Mouse (Mus musculus): Measurements from ENCODE around the gene Plxna2. TPM values are rescaled to one million over a fixed set of nuclear protein-coding genes. Genes with fewer than 3 reads are reported as not detected.

The Plxna2 gene
- polyA plus RNA-seq, 1 experiment, result 8.9 TPM

GRCm38 (mm10) chr1:194720406-194720805 lies 102.4 kb downstream of the Plxna2 start:
- H3K27me3 ChIP-seq (ENCODE audit: control insufficient read depth, insufficient read depth, low read length), result no peaks in the 10 kb centered on the region
- TF ChIP-seq POLR2A (IDR thresholded peaks at IDR 0.05; ENCODE audit: low read depth, low read length), result no peak
- TF ChIP-seq CTCF (IDR thresholded peaks at IDR 0.05; ENCODE audit: extremely low read depth, insufficient read length, insufficient replicate concordance, low read depth, low read length), result no peak
- peaks cover 3% of the 10 kb centered on the region; the same call in 1 of the 2 replicates for H3K4me1 ChIP-seq (ENCODE audit: control insufficient read depth, insufficient read depth, insufficient read length, low read length)
- WGBS, result 96% methylated on average over 4 of the region's 4 CpGs
- no peak overlapping the region for H3K4me3 ChIP-seq (ENCODE audit: low read depth, low read length)
- H3K36me3 ChIP-seq (ENCODE audit: control insufficient read depth, insufficient read depth, low read length), result 0 out of 2 replicates have a peak, but pooled peaks cover 2% of the 10 kb centered on the region
- H3K27ac ChIP-seq (ENCODE audit: insufficient read depth, low read depth, low read length), result no peak overlapping the region

GRCm38 (mm10) chr1:194721260-194721659 lies 103.2 kb downstream of the Plxna2 start:
- Histone ChIP-seq H3K27ac (ENCODE audit: insufficient read depth, low read depth, low read length) (no peak overlapping the region), H3K27me3 (ENCODE audit: control insufficient read depth, insufficient read depth, low read length) (no peaks in the 10 kb centered on the region), H3K4me1 (ENCODE audit: control insufficient read depth, insufficient read depth, insufficient read length, low read length) (peaks cover 3% of the 10 kb centered on the region; the same call in 1 of the 2 replicates), H3K4me3 (ENCODE audit: low read depth, low read length) (no peak overlapping the region), H3K36me3 (ENCODE audit: control insufficient read depth, insufficient read depth, low read length) (0 out of 2 replicates have a peak, but pooled peaks cover 2% of the 10 kb centered on the region)
- WGBS, result 90% methylated on average over 2 of the region's 2 CpGs
- TF ChIP-seq CTCF (IDR thresholded peaks at IDR 0.05; ENCODE audit: extremely low read depth, insufficient read length, insufficient replicate concordance, low read depth, low read length) (no peak), POLR2A (IDR thresholded peaks at IDR 0.05; ENCODE audit: low read depth, low read length) (no peak)

- 40% methylated on average over 2 of the region's 2 CpGs for WGBS
- no peak for TF ChIP-seq POLR2A (IDR thresholded peaks at IDR 0.05; ENCODE audit: low read depth, low read length)
- TF ChIP-seq CTCF (IDR thresholded peaks at IDR 0.05; ENCODE audit: extremely low read depth, insufficient read length, insufficient replicate concordance, low read depth, low read length), result peak; percentile 72; the same call in 1 of the 2 replicates
- Histone ChIP-seq H3K27ac (ENCODE audit: insufficient read depth, low read depth, low read length) (no peak overlapping the region), H3K36me3 (ENCODE audit: control insufficient read depth, insufficient read depth, low read length) (0 out of 2 replicates have a peak, but pooled peaks cover 2% of the 10 kb centered on the region), H3K4me1 (ENCODE audit: control insufficient read depth, insufficient read depth, insufficient read length, low read length) (peaks cover 3% of the 10 kb centered on the region; the same call in 1 of the 2 replicates), H3K27me3 (ENCODE audit: control insufficient read depth, insufficient read depth, low read length) (no peaks in the 10 kb centered on the region), H3K4me3 (ENCODE audit: low read depth, low read length) (no peak overlapping the region)
Measured at GRCm38 (mm10) chr1:194722329-194722728, 104.3 kb downstream of the Plxna2 start.

- no peaks in the 10 kb centered on the region for H3K36me3 ChIP-seq (ENCODE audit: control insufficient read depth, insufficient read depth, low read length)
- TF ChIP-seq POLR2A (IDR thresholded peaks at IDR 0.05; ENCODE audit: low read depth, low read length) (no peak), CTCF (IDR thresholded peaks at IDR 0.05; ENCODE audit: extremely low read depth, insufficient read length, insufficient replicate concordance, low read depth, low read length) (no peak)
- no peak overlapping the region for H3K27ac ChIP-seq (ENCODE audit: insufficient read depth, low read depth, low read length)
- H3K4me1 ChIP-seq (ENCODE audit: control insufficient read depth, insufficient read depth, insufficient read length, low read length), result peaks cover 9% of the 10 kb centered on the region; the same call in 1 of the 2 replicates
- WGBS, result 84% methylated on average over 2 of the region's 2 CpGs
- H3K27me3 ChIP-seq (ENCODE audit: control insufficient read depth, insufficient read depth, low read length), result no peaks in the 10 kb centered on the region
- H3K4me3 ChIP-seq (ENCODE audit: low read depth, low read length), result no peak overlapping the region
Measured at GRCm38 (mm10) chr1:194734836-194735235, 116.8 kb downstream of the Plxna2 start.

GRCm38 (mm10) chr1:194739894-194740293 lies 121.9 kb downstream of the Plxna2 start:
- TF ChIP-seq CTCF (IDR thresholded peaks at IDR 0.05; ENCODE audit: extremely low read depth, insufficient read length, insufficient replicate concordance, low read depth, low read length), result no peak
- H3K27me3 ChIP-seq (ENCODE audit: control insufficient read depth, insufficient read depth, low read length), result no peaks in the 10 kb centered on the region
- no peak overlapping the region for H3K4me3 ChIP-seq (ENCODE audit: low read depth, low read length)
- H3K4me1 ChIP-seq (ENCODE audit: control insufficient read depth, insufficient read depth, insufficient read length, low read length), result peaks cover 9% of the 10 kb centered on the region; the same call in 1 of the 2 replicates
- H3K36me3 ChIP-seq (ENCODE audit: control insufficient read depth, insufficient read depth, low read length), result no peaks in the 10 kb centered on the region
- H3K27ac ChIP-seq (ENCODE audit: insufficient read depth, low read depth, low read length), result no peak overlapping the region

- TF ChIP-seq CTCF (IDR thresholded peaks at IDR 0.05; ENCODE audit: extremely low read depth, insufficient read length, insufficient replicate concordance, low read depth, low read length), result no peak
- no peak for TF ChIP-seq POLR2A (IDR thresholded peaks at IDR 0.05; ENCODE audit: low read depth, low read length)
- H3K4me3 ChIP-seq (ENCODE audit: low read depth, low read length), result no peak overlapping the region
- H3K27me3 ChIP-seq (ENCODE audit: control insufficient read depth, insufficient read depth, low read length), result no peaks in the 10 kb centered on the region
- WGBS, result 27% methylated on average over 2 of the region's 2 CpGs
- no peaks in the 10 kb centered on the region for H3K36me3 ChIP-seq (ENCODE audit: control insufficient read depth, insufficient read depth, low read length)
- peaks cover 7% of the 10 kb centered on the region; the same call in 1 of the 2 replicates for H3K4me1 ChIP-seq (ENCODE audit: control insufficient read depth, insufficient read depth, insufficient read length, low read length)
- H3K27ac ChIP-seq (ENCODE audit: insufficient read depth, low read depth, low read length), result no peak overlapping the region
Measured at GRCm38 (mm10) chr1:194742901-194743422, 124.9 kb downstream of the Plxna2 start.

GRCm38 (mm10) chr1:194745177-194745934 lies 127.3 kb downstream of the Plxna2 start:
- no peak overlapping the region for H3K27ac ChIP-seq (ENCODE audit: insufficient read depth, low read depth, low read length)
- TF ChIP-seq POLR2A (IDR thresholded peaks at IDR 0.05; ENCODE audit: low read depth, low read length) (no peak), CTCF (IDR thresholded peaks at IDR 0.05; ENCODE audit: extremely low read depth, insufficient read length, insufficient replicate concordance, low read depth, low read length) (no peak)
- no peaks in the 10 kb centered on the region for H3K27me3 ChIP-seq (ENCODE audit: control insufficient read depth, insufficient read depth, low read length)
- H3K4me1 ChIP-seq (ENCODE audit: control insufficient read depth, insufficient read depth, insufficient read length, low read length), result peaks cover 5% of the 10 kb centered on the region; the same call in 1 of the 2 replicates
- WGBS, result 72% methylated on average over 2 of the region's 2 CpGs
- no peak overlapping the region for H3K4me3 ChIP-seq (ENCODE audit: low read depth, low read length)
- H3K36me3 ChIP-seq (ENCODE audit: control insufficient read depth, insufficient read depth, low read length), result no peaks in the 10 kb centered on the region

All from small intestine, adult 2 months (tissue).